25 mouse cellular contexts compared by ENCODE assay signal in the genomic region with DNA sequence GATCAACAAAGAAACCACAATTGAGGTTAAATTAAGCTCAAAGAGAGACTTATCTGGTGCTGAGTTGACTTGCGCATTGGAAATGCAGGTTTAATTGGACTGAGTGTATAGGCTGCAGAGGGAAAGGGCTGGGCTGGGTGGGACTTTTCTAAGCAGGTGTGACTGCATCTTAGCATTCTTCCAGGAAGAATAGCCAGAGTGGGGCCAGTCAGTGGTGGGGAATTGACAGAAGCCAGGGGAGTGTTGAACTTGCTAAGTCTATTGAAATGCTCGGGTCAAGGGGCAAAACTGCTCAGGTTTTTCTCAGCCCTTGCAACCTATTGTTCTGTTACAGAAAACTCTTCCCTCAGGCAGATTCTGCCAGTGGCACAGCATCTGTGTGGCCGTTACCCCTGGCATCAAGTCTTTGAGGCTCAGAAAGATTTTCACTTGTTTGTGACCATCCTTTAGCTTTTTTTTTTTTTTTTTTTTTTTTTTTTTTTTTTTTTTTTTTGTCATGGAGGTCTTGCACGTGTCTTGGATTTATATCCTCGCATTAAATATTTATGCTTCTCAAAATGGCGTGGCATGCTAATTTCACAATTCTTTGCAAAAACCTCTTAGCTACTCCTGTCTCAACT.
A peak's percentile ranks its signal among the peaks of the same experiment; 100 is the strongest.
DNase-seq lines count a peak whose midpoint lies in the region; ATAC-seq and TF ChIP-seq lines count a peak whose summit lies in the region.
"Had no signal": no experiment of that assay in that cellular context is flagged by ENCODE, and none has a peak within 500 bp of the region (broad histone marks: within the 10 kb centered on the region; RNA-seq: fewer than 3 reads in every experiment).

No protein-coding gene starts in this region.

- H3K27ac ChIP-seq in forebrain, embryonic 10.5 days: no peak overlapping the region
- H3K27ac ChIP-seq in forebrain, embryonic 16.5 days (ENCODE audit: low read length): no peak overlapping the region
- peak overlapping the region; percentile 25 for H3K27ac ChIP-seq in ES-Bruce4 (ENCODE audit: insufficient read depth, low read length)
- no peak overlapping the region for H3K27ac ChIP-seq in ES-E14 (ENCODE audit: insufficient read depth, low read depth, low read length, poor library complexity, severe bottlenecking)
- no peak overlapping the region for H3K27ac ChIP-seq in left cerebral cortex, adult 2 months
- H3K27ac ChIP-seq: embryonic facial prominence, embryonic 13.5 days; embryonic facial prominence, embryonic 15.5 days; forebrain, embryonic 13.5 days; forebrain, embryonic 15.5 days had no signal

- peak; percentile 57; the same call in 1 of the 2 replicates for TF ChIP-seq EP300 in ES-Bruce4 (IDR thresholded peaks at IDR 0.05; ENCODE audit: insufficient read depth, low read depth, low read length)

- DNase-seq in forebrain, embryonic 10.5 days (ENCODE audit: extremely low spot score, low spot score): peak; percentile 11
- peak; percentile 20 for DNase-seq in ES-E14 (ENCODE audit: low read depth, low spot score)
- DNase-seq in ZHBTc4 (ENCODE audit: low read depth, low spot score): peak; percentile 72
- no peak for DNase-seq in testis, postnatal 10 days (ENCODE audit: low spot score)
- no peak for DNase-seq in left cerebral cortex, adult 2 months (ENCODE audit: extremely low spot score in 1 of 2, low spot score in 2 of 2)
- DNase-seq: adrenal gland, adult 2 months; adrenal gland, postnatal 10 days; adrenal gland, postnatal 25 days; B cell, adult 2 months; cerebellum, adult 11 months; cerebellum, adult 18-20 months; cerebellum, adult 8-10 months; cerebellum, adult 9-11 months; cerebellum, postnatal 14 days; cerebellum, postnatal 36 days; embryo, embryonic 11 days had no signal

- no peak for ATAC-seq in forebrain, embryonic 16.5 days
- ATAC-seq: CD4-positive, CD25-positive, alpha-beta regulatory T cell, adult 4 months; forebrain, embryonic 13.5 days; forebrain, embryonic 15.5 days had no signal

- H3K9ac ChIP-seq in forebrain, embryonic 16.5 days (replicated peaks; ENCODE audit: low read depth, low read length): no peak overlapping the region
- H3K9ac ChIP-seq in ES-Bruce4 (ENCODE audit: low read depth, poor library complexity, severe bottlenecking) (no peak overlapping the region), ES-E14 (ENCODE audit: insufficient read depth, low read depth, low read length, poor library complexity, severe bottlenecking) (no peak overlapping the region)
- H3K9ac ChIP-seq: embryonic facial prominence, embryonic 13.5 days; embryonic facial prominence, embryonic 15.5 days; forebrain, embryonic 13.5 days; forebrain, embryonic 15.5 days had no signal

- H3K4me3 ChIP-seq in forebrain, embryonic 10.5 days: no peak overlapping the region
- no peak overlapping the region for H3K4me3 ChIP-seq in forebrain, embryonic 16.5 days (replicated peaks; ENCODE audit: low read length)
- H3K4me3 ChIP-seq in ES-Bruce4 (ENCODE audit: low read depth, low read length): no peak overlapping the region
- no peak overlapping the region for H3K4me3 ChIP-seq in ES-E14 (ENCODE audit: insufficient read depth in 1 of 2, low read depth in 1 of 2, low read length in 2 of 2, poor library complexity in 1 of 2, severe bottlenecking in 1 of 2)
- H3K4me3 ChIP-seq in left cerebral cortex, adult 2 months: no peak overlapping the region
- H3K4me3 ChIP-seq: embryonic facial prominence, embryonic 13.5 days; embryonic facial prominence, embryonic 15.5 days; erythroblast, embryonic 14.5 days; forebrain, embryonic 13.5 days; forebrain, embryonic 15.5 days had no signal

- intact Hi-C loops in left cerebral cortex, adult 2 months (cut with DNase I): no loop called here

- peaks cover 13% of the 10 kb centered on the region for H3K4me1 ChIP-seq in forebrain, embryonic 10.5 days
- no peaks in the 10 kb centered on the region for H3K4me1 ChIP-seq in forebrain, embryonic 16.5 days (replicated peaks; ENCODE audit: control insufficient read depth, insufficient read depth, low read length)
- H3K4me1 ChIP-seq in ES-Bruce4 (ENCODE audit: control insufficient read depth, insufficient read depth, low read length) (peaks cover 1% of the 10 kb centered on the region), ES-E14 (ENCODE audit: control insufficient read depth in 2 of 2, insufficient read depth in 2 of 2, low read length in 2 of 2, poor library complexity in 1 of 2) (peaks cover 6 to 19% of the 10 kb centered on the region in 2 experiments)
- H3K4me1 ChIP-seq: embryonic facial prominence, embryonic 13.5 days; embryonic facial prominence, embryonic 15.5 days; forebrain, embryonic 13.5 days; forebrain, embryonic 15.5 days had no signal

- H3K9me3 ChIP-seq in forebrain, embryonic 10.5 days: no peaks in the 10 kb centered on the region
- H3K9me3 ChIP-seq in forebrain, embryonic 16.5 days (ENCODE audit: control insufficient read depth, low read length): no peaks in the 10 kb centered on the region
- no peaks in the 10 kb centered on the region; the same call in none of the 2 replicates for H3K9me3 ChIP-seq in ES-Bruce4 (replicated peaks; ENCODE audit: control insufficient read depth, insufficient read depth, low read length, poor library complexity, severe bottlenecking)
- no peaks in the 10 kb centered on the region for H3K9me3 ChIP-seq in ES-E14 (ENCODE audit: control insufficient read depth, insufficient read depth, low read depth, low read length)
- H3K9me3 ChIP-seq: embryonic facial prominence, embryonic 13.5 days; embryonic facial prominence, embryonic 15.5 days; forebrain, embryonic 13.5 days; forebrain, embryonic 15.5 days had no signal

- in situ Hi-C loops in ES-E14 (cut with MboI; ENCODE audit: low sequenced_read_pairs in 2 of 2, unreplicated experiment in 2 of 2): no loop called here

- no peaks in the 10 kb centered on the region for H3K36me3 ChIP-seq in forebrain, embryonic 10.5 days (replicated peaks)
- H3K36me3 ChIP-seq in forebrain, embryonic 16.5 days (ENCODE audit: control insufficient read depth, insufficient read depth): no peaks in the 10 kb centered on the region
- H3K36me3 ChIP-seq in ES-Bruce4 (ENCODE audit: control insufficient read depth, insufficient read depth, low read length, poor library complexity, severe bottlenecking) (no peaks in the 10 kb centered on the region), ES-E14 (ENCODE audit: control insufficient read depth, insufficient read depth, low read length, poor library complexity, severe bottlenecking) (no peaks in the 10 kb centered on the region)
- H3K36me3 ChIP-seq: embryonic facial prominence, embryonic 13.5 days; embryonic facial prominence, embryonic 15.5 days; forebrain, embryonic 15.5 days had no signal

- TF ChIP-seq POLR2A in ES-Bruce4 (IDR thresholded peaks at IDR 0.05; ENCODE audit: insufficient read depth, low read length): no peak

- no peak for TF ChIP-seq CTCF in ES-Bruce4 (IDR thresholded peaks at IDR 0.05; ENCODE audit: low read depth, low read length)
- TF ChIP-seq CTCF in left cerebral cortex, adult 2 months (IDR thresholded peaks at IDR 0.05): no peak

- 74% methylated on average over 6 of the region's 6 CpGs for WGBS in forebrain, embryonic 10.5 days
- 63% methylated on average over 6 of the region's 6 CpGs for WGBS in forebrain, embryonic 16.5 days

- no peak overlapping the region for H3K4me2 ChIP-seq in forebrain, embryonic 16.5 days (ENCODE audit: low read length)
- H3K4me2 ChIP-seq: embryonic facial prominence, embryonic 13.5 days; embryonic facial prominence, embryonic 15.5 days; forebrain, embryonic 13.5 days; forebrain, embryonic 15.5 days had no signal

- no peaks in the 10 kb centered on the region for H3K27me3 ChIP-seq in forebrain, embryonic 10.5 days (ENCODE audit: poor library complexity, severe bottlenecking)
- no peaks in the 10 kb centered on the region for H3K27me3 ChIP-seq in forebrain, embryonic 16.5 days (replicated peaks; ENCODE audit: control insufficient read depth, insufficient read depth, low read length)
- H3K27me3 ChIP-seq in ES-Bruce4 (ENCODE audit: control insufficient read depth, insufficient read depth, low read length, poor library complexity, severe bottlenecking): no peaks in the 10 kb centered on the region
- H3K27me3 ChIP-seq: CH12.LX; embryonic facial prominence, embryonic 13.5 days; embryonic facial prominence, embryonic 15.5 days; forebrain, embryonic 13.5 days; forebrain, embryonic 15.5 days had no signal

TF ChIP-seq in ES-E14, 5 proteins besides CTCF, POLR2A, EP300 and RAD21:
- TF ChIP-seq HCFC1 (IDR thresholded peaks at IDR 0.05; ENCODE audit: borderline replicate concordance, insufficient read depth, low read length): no peak
- no peak for TF ChIP-seq CHD2 (IDR thresholded peaks at IDR 0.05; ENCODE audit: low read depth, low read length)
- TF ChIP-seq ZNF384 (IDR thresholded peaks at IDR 0.05; ENCODE audit: low read depth, low read length): peak; percentile 93
TF ChIP-seq in ES-E14: peak in this region for 1.

Comparison
In these comparisons a context has a peak if more than half of its experiments do, and no peak if none do; other contexts are left out.
1. DNase-seq: peak in forebrain, embryonic 10.5 days (single experiment), ES-E14 (single experiment) and ZHBTc4 (single experiment); none in testis, postnatal 10 days (single experiment) and left cerebral cortex, adult 2 months (0 of 2).